Mouse (Mus musculus): ENCODE measurements around the gene Tceal8. TPM values are rescaled to one million over a fixed set of nuclear protein-coding genes. Genes with fewer than 3 reads are reported as not detected.

Tceal8 gene
- polyA plus RNA-seq, 1 experiment from 2014 or later = 134 TPM

DNA sequence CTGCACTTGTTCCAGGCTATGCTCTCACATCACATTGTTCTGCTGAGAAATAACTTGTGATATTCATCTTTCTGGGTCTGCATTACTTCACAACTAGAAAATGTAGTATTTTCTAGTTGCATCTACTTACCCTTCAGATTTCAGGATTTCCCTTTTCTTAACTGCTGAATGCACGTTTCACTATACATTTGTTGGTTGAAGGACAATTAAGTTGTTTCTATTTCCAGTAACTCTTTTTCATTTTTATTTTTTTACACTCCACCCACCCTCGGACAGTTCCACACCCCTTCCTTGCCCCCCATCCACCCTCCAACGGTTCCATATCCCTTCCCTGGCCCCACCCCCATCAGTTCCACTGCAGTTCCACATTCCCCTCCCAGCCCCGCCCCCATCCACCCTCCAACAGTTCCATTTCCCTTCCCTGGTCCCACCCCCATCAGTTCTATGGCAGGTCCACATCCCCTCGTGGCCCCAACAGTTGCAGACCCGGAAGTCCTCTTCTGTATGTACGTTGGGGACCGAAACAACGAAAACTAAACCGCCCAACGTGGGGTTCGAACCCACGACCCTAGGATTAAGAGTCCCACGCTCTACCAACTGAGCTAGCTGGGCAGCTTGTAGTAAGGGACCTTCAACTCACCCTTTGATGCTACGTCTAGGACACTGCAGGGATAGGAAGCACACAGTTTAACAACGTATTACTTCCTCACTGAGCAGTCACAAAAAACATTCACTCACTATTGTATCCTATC is 23.2 kb upstream of the Tceal8 start:
- ATAC-seq = no peak
- Histone ChIP-seq H3K36me3 (ENCODE audit: control insufficient read depth, insufficient read depth, low read length) (no peaks in the 10 kb centered on the region), H3K9ac (ENCODE audit: low read depth, low read length) (no peak overlapping the region), H3K27me3 (replicated peaks; ENCODE audit: control insufficient read depth, insufficient read depth, low read length) (no peaks in the 10 kb centered on the region), H3K4me2 (ENCODE audit: low read length) (no peak overlapping the region), H3K9me3 (ENCODE audit: control insufficient read depth, low read length) (no peaks in the 10 kb centered on the region), H3K4me3 (ENCODE audit: low read length) (no peak overlapping the region), H3K4me1 (ENCODE audit: control insufficient read depth, insufficient read depth, low read depth, low read length) (no peaks in the 10 kb centered on the region), H3K27ac (ENCODE audit: low read depth, low read length) (no peak overlapping the region)
- WGBS = 85% methylated on average over 16 of the region's 16 CpGs

DNA sequence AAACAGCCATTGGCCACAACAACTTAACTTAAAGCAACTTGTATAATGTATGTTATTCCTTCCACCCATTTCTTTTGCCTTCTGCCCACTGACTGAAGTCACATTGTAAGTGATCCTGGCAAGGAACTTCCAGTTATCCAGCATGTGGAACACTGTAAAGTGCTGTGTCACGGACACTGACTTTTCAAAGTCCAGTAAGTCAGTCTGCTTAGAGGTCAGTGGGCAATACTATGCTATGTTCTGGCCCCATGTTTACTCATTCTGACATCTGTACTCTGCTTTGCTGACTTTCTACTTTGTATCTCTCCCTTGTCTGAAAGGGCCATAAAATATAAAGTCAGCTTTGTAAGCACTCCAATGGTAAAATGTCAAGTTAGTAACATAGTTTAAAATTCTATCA is 11.0 kb upstream of the Tceal8 start:
- Histone ChIP-seq H3K27ac (ENCODE audit: low read depth, low read length) (no peak overlapping the region), H3K9ac (ENCODE audit: low read depth, low read length) (no peak overlapping the region), H3K9me3 (ENCODE audit: control insufficient read depth, low read length) (no peaks in the 10 kb centered on the region), H3K4me3 (ENCODE audit: low read length) (no peak overlapping the region), H3K4me1 (ENCODE audit: control insufficient read depth, insufficient read depth, low read depth, low read length) (no peaks in the 10 kb centered on the region), H3K4me2 (ENCODE audit: low read length) (no peak overlapping the region), H3K36me3 (ENCODE audit: control insufficient read depth, insufficient read depth, low read length) (no peaks in the 10 kb centered on the region), H3K27me3 (replicated peaks; ENCODE audit: control insufficient read depth, insufficient read depth, low read length) (no peaks in the 10 kb centered on the region)
- ATAC-seq = no peak
- 75% methylated on average over 1 of the region's 1 CpGs for WGBS

DNA sequence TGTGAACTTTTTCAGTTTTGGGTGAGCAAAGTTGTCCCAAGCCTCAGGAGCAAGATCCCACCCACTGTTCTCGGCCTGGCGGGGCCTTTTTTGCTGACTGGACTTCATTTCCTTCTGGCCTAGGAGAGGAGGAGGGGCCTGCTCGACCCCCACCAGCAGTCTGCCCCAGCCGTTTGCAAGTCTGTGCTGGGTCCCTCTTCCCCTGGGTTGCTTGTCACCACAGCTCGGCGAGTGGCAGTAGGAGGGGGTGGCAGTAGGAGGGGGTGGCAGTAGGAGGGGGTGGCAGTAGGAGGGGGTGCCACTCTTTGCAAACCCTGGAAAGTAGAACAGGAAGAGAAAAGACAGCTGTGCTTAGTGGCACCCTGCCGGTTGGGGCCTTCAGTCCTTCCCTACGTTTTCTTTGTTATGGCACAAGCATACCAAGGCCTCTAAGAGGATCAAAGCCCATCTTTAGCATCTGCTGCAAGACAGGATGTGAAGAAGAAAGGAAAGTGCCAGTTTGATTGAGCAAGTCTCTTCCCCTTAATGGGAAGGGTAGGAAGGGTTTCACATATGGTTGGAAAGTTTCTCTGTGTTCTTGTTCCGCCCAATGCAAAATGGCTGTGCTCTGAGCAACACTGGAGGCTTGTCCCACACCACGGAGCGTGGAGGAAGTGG is 8.9 kb upstream of the Tceal8 start:
- Histone ChIP-seq H3K4me1 (ENCODE audit: control insufficient read depth, insufficient read depth, low read depth, low read length) (no peaks in the 10 kb centered on the region), H3K9me3 (ENCODE audit: control insufficient read depth, low read length) (no peaks in the 10 kb centered on the region), H3K9ac (ENCODE audit: low read depth, low read length) (no peak overlapping the region), H3K4me3 (ENCODE audit: low read length) (no peak overlapping the region), H3K4me2 (ENCODE audit: low read length) (no peak overlapping the region), H3K36me3 (ENCODE audit: control insufficient read depth, insufficient read depth, low read length) (no peaks in the 10 kb centered on the region), H3K27me3 (replicated peaks; ENCODE audit: control insufficient read depth, insufficient read depth, low read length) (no peaks in the 10 kb centered on the region), H3K27ac (ENCODE audit: low read depth, low read length) (no peak overlapping the region)
- 23% methylated on average over 9 of the region's 11 CpGs for WGBS
- no peak for ATAC-seq

DNA sequence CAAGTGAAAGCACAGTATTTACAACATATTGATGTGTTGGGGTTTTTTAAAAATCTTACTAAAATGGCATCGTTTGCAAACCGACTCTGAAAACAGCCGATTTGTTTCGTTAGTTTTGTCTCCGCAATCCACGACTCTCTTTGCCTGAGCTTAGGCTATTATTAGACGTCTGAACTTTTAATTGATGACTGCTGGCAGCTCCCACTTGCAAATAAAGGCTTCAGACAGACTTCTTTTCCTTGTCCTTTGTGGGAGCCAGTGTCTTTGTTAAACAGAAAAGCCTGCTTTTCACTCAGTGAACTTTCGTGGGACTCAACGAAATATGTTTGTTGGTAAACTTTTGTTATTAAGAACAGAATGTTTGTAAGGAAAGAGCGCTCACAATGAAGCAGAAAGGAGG is 644 bp upstream of the Tceal8 start:
- WGBS = 15% methylated on average over 10 of the region's 10 CpGs
- Histone ChIP-seq H3K4me3 (ENCODE audit: low read length) (peak overlapping the region; percentile 51), H3K4me2 (ENCODE audit: low read length) (peak overlapping the region; percentile 60), H3K9me3 (ENCODE audit: control insufficient read depth, low read length) (no peaks in the 10 kb centered on the region), H3K27me3 (replicated peaks; ENCODE audit: control insufficient read depth, insufficient read depth, low read length) (no peaks in the 10 kb centered on the region), H3K4me1 (ENCODE audit: control insufficient read depth, insufficient read depth, low read depth, low read length) (peaks cover 2% of the 10 kb centered on the region), H3K36me3 (ENCODE audit: control insufficient read depth, insufficient read depth, low read length) (no peaks in the 10 kb centered on the region), H3K9ac (ENCODE audit: low read depth, low read length) (no peak overlapping the region), H3K27ac (ENCODE audit: low read depth, low read length) (0 out of 2 replicates have a peak overlapping the region, but pooled peaks have one; percentile 48)
- no peak for ATAC-seq

DNA sequence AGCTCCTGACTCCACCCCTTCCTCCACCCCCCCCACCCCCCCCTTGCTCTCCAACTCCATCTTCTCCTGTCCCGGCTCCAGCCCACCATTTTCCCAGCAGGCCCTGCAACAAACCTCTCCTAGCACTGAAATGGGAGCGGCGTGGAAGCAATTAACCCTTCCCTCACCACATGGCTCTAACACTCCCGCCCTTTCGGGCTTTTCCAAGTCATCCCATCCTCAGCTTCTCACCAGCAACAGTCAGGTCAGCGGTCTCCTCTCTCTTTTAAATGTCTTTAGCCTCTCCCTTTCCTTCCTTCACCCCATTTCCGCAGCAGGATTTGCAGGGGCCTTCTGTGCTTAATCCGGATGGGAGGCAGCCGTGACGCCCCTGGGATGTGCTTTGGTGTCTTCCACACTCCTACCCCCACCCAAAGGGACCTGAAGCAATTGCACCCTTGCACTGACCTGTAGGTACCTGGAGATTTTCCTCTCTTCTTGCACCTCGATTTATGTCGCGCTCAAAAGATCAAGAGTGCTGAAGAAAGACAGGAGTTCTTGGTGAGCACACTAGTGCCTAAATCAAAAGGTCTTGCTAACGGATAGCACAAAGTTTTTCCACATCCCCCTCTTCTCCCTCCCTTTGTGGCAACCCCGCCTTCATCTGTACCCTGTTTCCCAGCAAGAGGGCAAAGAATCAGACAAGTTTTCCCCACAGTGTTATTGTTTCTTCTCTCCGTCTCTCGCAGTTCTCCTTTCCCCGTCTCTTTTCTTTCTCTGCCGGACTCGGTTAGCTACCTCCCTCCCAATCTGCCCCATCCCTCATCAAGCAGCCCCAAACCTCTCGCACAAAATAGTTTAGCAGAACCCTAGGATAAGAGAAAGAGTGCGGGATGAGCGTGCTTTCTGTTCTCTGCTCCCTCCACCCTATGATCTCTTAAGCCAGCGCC is 689 bp downstream of the Tceal8 start:
- peak overlapping the region; percentile 77 for H3K27ac ChIP-seq (ENCODE audit: low read depth, low read length)
- peak overlapping the region; percentile 60 for H3K4me2 ChIP-seq (ENCODE audit: low read length)
- 22% methylated on average over 24 of the region's 24 CpGs for WGBS
- peaks cover 2% of the 10 kb centered on the region for H3K4me1 ChIP-seq (ENCODE audit: control insufficient read depth, insufficient read depth, low read depth, low read length)
- ATAC-seq = peak; percentile 77
- H3K9ac ChIP-seq (ENCODE audit: low read depth, low read length) = peak overlapping the region; percentile 64
- peak overlapping the region; percentile 51 for H3K4me3 ChIP-seq (ENCODE audit: low read length)
- H3K36me3 ChIP-seq (ENCODE audit: control insufficient read depth, insufficient read depth, low read length) = no peaks in the 10 kb centered on the region
- H3K27me3 ChIP-seq (replicated peaks; ENCODE audit: control insufficient read depth, insufficient read depth, low read length) = no peaks in the 10 kb centered on the region
- no peaks in the 10 kb centered on the region for H3K9me3 ChIP-seq (ENCODE audit: control insufficient read depth, low read length)

DNA sequence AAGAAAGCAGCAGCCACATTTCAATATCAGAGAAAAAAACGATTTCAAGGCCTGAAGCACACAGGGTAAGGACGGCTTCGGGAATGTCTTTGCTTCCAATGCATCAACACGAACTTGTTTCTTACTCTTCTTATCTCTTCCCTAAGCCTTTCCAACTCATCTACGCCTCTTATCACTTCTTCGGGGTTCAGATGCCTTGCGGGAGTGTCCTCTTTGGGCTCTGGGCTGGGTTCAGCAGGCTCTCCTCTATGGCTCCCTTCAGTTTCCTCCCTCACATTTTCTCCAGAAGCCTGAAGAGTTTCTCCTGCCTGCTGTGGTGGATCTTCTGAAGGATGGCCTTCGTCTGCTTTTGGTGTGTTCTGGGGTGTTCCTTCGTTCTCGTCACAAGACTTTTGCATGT is 1.5 kb downstream of the Tceal8 start:
- H3K4me2 ChIP-seq (ENCODE audit: low read length) = peak overlapping the region; percentile 60
- ATAC-seq = no peak
- H3K27ac ChIP-seq (ENCODE audit: low read depth, low read length) = no peak overlapping the region
- WGBS = 72% methylated on average over 10 of the region's 10 CpGs
- no peak overlapping the region for H3K9ac ChIP-seq (ENCODE audit: low read depth, low read length)
- H3K27me3 ChIP-seq (replicated peaks; ENCODE audit: control insufficient read depth, insufficient read depth, low read length) = no peaks in the 10 kb centered on the region
- H3K4me1 ChIP-seq (ENCODE audit: control insufficient read depth, insufficient read depth, low read depth, low read length) = peaks cover 2% of the 10 kb centered on the region
- H3K9me3 ChIP-seq (ENCODE audit: control insufficient read depth, low read length) = no peaks in the 10 kb centered on the region
- H3K4me3 ChIP-seq (ENCODE audit: low read length) = peak overlapping the region; percentile 51
- H3K36me3 ChIP-seq (ENCODE audit: control insufficient read depth, insufficient read depth, low read length) = no peaks in the 10 kb centered on the region

DNA sequence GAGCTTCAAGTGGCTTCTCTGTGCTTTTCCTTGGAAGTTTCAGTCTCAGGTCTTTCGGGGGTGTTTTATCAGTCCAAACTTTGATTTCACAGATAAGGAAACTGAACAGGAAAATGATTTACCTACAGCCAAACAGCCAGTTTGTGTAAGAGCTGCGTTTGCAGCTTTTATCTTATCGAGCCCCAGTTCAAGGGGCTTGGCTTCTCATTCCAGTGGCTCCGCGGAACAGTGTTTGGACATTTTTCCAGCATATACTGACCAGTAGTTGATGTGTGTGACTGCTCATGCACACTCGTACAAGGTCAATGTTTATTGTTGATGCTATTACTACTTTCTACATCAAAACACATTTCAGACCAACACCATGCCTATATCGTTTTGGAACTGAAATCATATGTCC is 27.9 kb downstream of the Tceal8 start:
- H3K36me3 ChIP-seq (ENCODE audit: control insufficient read depth, insufficient read depth, low read length) = no peaks in the 10 kb centered on the region
- no peak overlapping the region for H3K4me3 ChIP-seq (ENCODE audit: low read length)
- no peak for ATAC-seq
- no peaks in the 10 kb centered on the region for H3K4me1 ChIP-seq (ENCODE audit: control insufficient read depth, insufficient read depth, low read depth, low read length)
- H3K27ac ChIP-seq (ENCODE audit: low read depth, low read length) = no peak overlapping the region
- H3K27me3 ChIP-seq (replicated peaks; ENCODE audit: control insufficient read depth, insufficient read depth, low read length) = no peaks in the 10 kb centered on the region
- no peak overlapping the region for H3K9ac ChIP-seq (ENCODE audit: low read depth, low read length)
- WGBS = 79% methylated on average over 7 of the region's 7 CpGs
- H3K9me3 ChIP-seq (ENCODE audit: control insufficient read depth, low read length) = no peaks in the 10 kb centered on the region
- no peak overlapping the region for H3K4me2 ChIP-seq (ENCODE audit: low read length)

DNA sequence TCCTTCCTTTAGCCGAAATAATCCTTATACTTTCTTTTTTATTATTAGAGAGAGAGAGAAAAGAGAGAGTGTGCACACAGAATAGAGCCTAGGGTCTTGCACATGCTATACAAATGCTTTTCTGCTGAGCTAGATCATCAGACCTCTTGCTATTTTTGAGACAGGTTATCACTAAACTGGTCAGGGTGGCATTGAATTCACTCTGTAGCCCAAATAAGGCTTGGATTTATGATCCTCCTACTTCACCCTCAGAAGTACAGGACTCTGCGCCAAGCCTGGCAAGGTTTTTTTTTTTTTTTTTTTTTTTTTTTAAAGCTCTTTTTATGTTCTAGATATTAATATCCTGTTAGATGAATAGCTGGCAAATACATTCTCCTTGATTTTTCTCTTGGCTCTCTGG is 28.4 kb downstream of the Tceal8 start:
- no peak overlapping the region for H3K27ac ChIP-seq (ENCODE audit: low read depth, low read length)
- no peaks in the 10 kb centered on the region for H3K9me3 ChIP-seq (ENCODE audit: control insufficient read depth, low read length)
- ATAC-seq = no peak
- no peaks in the 10 kb centered on the region for H3K27me3 ChIP-seq (replicated peaks; ENCODE audit: control insufficient read depth, insufficient read depth, low read length)
- H3K4me1 ChIP-seq (ENCODE audit: control insufficient read depth, insufficient read depth, low read depth, low read length) = no peaks in the 10 kb centered on the region
- H3K36me3 ChIP-seq (ENCODE audit: control insufficient read depth, insufficient read depth, low read length) = no peaks in the 10 kb centered on the region
- 92% methylated on average over 2 of the region's 2 CpGs for WGBS
- H3K4me2 ChIP-seq (ENCODE audit: low read length) = no peak overlapping the region
- H3K9ac ChIP-seq (ENCODE audit: low read depth, low read length) = no peak overlapping the region
- no peak overlapping the region for H3K4me3 ChIP-seq (ENCODE audit: low read length)

DNA sequence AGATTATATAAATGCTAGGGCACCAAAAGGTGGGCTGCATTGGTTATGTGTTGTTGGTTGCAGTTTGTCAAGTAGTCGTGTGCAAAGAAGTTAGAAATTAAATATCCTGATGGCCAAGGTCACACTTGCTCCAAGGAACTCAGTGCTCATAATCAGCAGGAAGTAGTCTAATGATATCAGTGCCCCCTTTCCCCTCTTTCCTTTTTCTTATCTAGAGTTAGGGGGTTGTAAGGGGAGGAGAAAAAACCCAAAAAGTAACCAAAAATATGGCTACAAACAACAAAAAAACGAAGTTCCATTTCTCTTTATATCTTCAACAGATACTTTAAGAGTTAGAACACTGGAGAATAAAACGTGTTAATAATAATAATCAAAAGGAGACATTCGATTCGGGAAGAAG is 30.8 kb downstream of the Tceal8 start:
- H3K9me3 ChIP-seq (ENCODE audit: control insufficient read depth, low read length) = no peaks in the 10 kb centered on the region
- no peaks in the 10 kb centered on the region for H3K36me3 ChIP-seq (ENCODE audit: control insufficient read depth, insufficient read depth, low read length)
- H3K4me1 ChIP-seq (ENCODE audit: control insufficient read depth, insufficient read depth, low read depth, low read length) = no peaks in the 10 kb centered on the region
- H3K4me3 ChIP-seq (ENCODE audit: low read length) = no peak overlapping the region
- H3K4me2 ChIP-seq (ENCODE audit: low read length) = no peak overlapping the region
- H3K9ac ChIP-seq (ENCODE audit: low read depth, low read length) = no peak overlapping the region
- no peaks in the 10 kb centered on the region for H3K27me3 ChIP-seq (replicated peaks; ENCODE audit: control insufficient read depth, insufficient read depth, low read length)
- WGBS = 89% methylated on average over 5 of the region's 5 CpGs
- no peak overlapping the region for H3K27ac ChIP-seq (ENCODE audit: low read depth, low read length)
- ATAC-seq = no peak

Measured in hindbrain, embryonic 16.5 days (tissue).